Mouse (Mus musculus) thymus, postnatal 4 days (tissue): Measurements from ENCODE around the gene Epha6.

Experiments
- DNase-seq: peaks from one replicate; pipeline ENCODE4 v3.0.0; 2021

Gene Epha6

DNA sequence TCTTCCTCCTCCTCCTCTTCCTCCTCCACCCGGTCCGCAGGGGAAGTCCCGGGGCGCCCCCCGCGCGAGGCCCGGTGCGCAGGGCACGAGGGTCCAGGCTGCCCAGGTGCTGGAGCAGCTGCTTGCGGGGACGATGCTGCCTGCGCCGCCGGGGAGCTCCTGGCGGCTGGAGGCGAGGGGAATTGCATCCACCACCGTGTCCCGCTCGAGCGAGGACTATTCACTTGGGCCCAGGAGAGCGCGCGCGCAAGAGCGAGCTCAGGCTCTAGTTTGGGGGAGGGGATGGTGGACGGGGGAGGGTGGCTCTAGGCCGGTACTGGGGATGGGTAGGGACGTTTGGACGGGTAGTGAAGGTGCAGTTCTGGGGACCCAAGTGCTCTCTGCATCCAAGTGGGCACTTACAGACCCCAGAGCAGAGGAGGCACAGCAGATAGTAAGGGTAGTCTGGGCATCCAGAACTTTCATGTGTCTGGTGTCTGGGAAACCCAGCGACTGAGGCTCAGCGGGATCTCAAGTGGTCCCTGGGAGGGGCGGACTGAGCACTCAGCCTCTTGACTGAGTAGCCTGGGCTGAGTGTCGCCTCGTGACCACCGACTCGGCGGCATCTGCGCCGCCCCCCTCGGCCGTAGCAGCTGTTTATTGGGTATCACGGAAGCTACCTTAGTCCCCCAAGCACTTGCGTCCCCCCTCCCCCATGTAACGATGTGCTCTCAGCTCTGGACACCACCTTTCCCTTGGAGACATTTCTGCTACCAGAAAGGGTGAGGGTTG lies at the start of gene Epha6:
Gene Epha6, minus strand, starts transcription at position 471 of the 771 bp plus-strand sequence.
- peak; percentile 6 for DNase-seq

GRCm38 (mm10) chr16:60651716-60652115 lies 46.4 kb upstream of the Epha6 start:
- DNase-seq, result no peak

GRCm38 (mm10) chr16:60628091-60628490 lies 22.8 kb upstream of the Epha6 start:
- no peak for DNase-seq

- peak; percentile 5 for DNase-seq
Measured at GRCm38 (mm10) chr16:60605832-60606583, 677 bp upstream of the Epha6 start.

- DNase-seq, result no peak
Measured at GRCm38 (mm10) chr16:60604613-60605012, 718 bp downstream of the Epha6 start.

DNA sequence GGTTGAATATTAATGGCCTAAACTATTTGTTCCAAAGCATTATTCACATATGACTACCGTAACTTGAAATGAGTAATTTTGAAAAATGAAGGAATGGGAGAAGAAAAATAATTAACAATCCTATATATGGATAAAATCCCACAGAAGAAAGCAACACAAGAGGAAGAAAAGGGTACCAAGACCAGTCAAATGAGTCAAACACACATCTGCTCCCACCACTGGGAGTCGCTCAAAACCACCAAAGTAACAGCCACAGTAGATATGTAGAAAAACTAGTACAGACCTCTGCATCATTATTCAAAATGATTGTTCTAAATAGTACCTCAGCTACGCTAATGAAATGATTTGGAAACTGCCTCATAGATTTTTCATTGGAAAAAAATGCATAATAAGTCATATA lies 20.0 kb downstream of the Epha6 start:
- DNase-seq, result no peak

DNA sequence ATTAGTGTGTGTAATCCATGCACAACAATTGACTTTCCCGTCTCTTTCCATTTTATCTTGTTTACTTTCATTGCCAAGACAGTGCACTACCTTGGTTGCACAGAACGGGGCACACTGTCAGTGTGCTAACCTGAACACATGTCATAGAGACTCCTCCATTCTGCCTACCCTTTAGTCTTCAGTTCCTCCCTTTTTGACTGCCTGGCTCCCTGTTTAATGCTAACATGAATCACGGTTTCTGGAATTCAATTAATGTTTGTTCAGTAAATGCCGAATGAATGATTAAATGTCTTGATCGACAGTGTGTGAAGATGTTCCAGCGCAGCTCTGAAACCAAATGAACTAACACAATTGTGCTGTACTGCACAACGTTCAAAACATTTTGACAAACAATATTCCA lies 20.6 kb downstream of the Epha6 start:
- DNase-seq, result no peak

GRCm38 (mm10) chr16:60570546-60570945 lies 34.8 kb downstream of the Epha6 start:
- DNase-seq, result no peak

DNA sequence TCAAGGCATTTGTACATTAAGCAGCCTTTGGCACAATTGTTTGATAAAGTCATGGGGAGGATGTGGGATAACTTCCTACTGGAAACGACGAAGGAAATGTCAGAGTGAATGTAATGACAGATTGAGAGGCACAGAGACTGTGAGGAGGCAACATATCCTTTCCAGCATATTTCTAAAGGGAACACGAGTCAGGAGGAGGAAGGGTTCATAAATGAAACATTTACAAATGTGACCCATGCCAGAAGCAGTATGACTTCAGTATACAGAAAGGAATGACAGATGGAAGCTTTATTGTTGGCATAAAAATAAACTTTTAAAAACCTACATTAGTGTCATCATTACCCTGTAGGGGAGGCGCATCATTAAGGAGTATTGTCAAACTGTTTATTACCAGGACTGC lies 60.9 kb downstream of the Epha6 start:
- no peak for DNase-seq

DNA sequence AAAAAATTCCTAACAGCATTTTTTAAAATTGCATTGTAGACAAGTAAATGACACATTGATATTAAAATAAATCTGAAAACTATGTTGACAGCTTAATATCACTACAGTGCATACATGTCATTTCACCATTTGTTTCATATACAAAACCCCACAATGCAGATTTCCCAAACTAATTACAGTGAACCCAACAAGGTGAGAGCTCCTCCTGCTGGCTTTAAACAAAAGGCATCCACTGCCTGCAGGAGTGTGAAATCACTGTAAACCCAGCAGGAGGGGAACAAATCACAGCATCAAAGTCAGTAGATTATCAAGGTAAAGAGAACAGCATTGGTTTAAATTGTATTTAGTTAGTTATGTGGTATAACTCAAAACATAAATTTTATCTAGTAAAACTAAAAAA lies 67.1 kb downstream of the Epha6 start:
- DNase-seq, result no peak

DNA sequence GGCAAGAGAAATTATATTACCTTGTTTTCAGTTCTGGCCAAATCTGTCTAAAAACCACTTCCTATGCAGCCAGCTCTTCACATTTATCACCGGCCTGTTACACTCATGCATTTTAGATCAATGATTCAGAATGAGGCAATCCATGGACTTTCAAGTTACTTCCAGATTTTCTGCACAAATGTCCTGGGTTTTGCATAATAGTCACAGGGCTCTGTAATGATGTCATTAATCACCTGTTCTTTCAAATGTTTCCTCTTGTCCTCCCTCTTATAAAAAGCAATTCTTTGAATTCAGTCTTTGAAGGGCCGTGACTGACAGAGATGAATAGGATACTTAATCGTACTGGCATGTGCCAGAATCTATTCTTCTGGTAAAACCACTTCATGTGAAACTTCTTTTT lies 95.6 kb downstream of the Epha6 start:
- DNase-seq, result no peak

GRCm38 (mm10) chr16:60499567-60499966 lies 105.8 kb downstream of the Epha6 start:
- no peak for DNase-seq

GRCm38 (mm10) chr16:60475776-60476175 lies 129.6 kb downstream of the Epha6 start:
- DNase-seq, result no peak

DNA sequence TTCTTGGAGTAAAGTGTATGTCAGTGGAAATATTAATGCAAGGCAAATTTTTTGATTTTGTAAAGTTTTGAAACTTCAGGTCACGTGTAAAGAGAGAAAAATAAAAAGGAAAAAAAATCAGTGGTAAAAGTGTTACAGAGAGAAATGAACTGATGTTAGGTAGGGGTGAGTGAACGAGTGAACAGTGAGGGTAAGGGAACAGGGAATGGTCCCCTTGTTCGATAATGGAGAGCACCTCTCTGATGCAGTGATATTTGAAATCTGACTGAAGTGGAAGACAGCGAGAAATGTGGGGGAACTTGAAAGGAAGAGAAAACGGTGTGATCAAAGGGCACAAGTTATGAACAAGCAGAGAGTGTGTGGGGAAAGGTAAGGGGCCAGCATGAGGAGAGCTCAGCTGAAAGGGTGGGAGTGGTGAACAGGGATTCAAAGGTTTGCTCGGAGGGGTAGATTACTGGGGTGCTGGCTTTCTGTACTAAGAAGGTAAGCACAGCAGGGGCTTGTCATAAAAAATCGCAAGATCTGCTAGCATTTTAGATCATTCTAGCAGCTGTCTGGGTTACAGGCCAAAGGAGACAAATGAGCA lies 137.0 kb downstream of the Epha6 start:
- DNase-seq, result no peak

GRCm38 (mm10) chr16:60435283-60435682 lies 170.0 kb downstream of the Epha6 start:
- peak; percentile 6 for DNase-seq

- no peak for DNase-seq
Measured at GRCm38 (mm10) chr16:60434241-60434640, 171.1 kb downstream of the Epha6 start.

GRCm38 (mm10) chr16:60395306-60395705 lies 210.0 kb downstream of the Epha6 start:
- no peak for DNase-seq

DNA sequence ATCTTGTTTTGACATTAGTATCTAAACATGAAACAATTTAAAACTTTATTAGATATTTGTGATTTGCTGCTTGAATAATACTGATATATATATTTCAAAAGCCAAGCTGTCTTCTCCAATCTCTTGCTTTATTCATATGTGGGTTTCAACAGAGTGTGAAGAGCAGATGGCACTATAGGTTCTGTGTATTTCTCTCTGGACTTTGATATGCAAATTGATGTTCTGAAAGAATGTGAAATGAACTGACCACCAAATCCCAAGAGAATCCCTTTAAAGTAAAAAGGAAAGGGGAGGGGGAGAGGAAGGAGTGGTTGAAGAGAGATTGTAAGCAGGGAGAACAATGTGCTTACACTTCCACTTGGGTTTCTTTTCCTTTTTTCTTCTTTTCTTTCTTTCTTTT lies 212.4 kb downstream of the Epha6 start:
- no peak for DNase-seq

- no peak for DNase-seq
Measured at GRCm38 (mm10) chr16:60375147-60375546, 230.2 kb downstream of the Epha6 start.

DNA sequence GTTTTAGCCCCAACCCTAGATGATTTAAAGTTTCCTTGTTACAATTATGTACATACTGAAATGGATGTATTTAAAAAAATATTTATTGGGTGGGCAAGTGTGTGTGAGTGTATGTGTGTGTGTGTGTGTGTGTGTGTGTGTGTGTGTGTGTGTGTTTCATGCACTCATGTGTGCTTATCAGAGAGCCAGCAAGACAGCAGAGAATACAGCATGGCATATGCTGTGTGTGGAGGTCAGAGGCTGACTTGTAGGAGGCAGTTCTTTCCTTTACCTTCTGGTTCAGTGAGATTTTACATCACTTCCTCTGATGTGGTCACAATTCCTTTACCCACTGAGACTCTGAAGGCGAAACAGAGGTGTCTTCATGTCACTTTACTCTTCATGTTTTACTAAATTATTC lies 321.4 kb downstream of the Epha6 start:
- no peak for DNase-seq

- no peak for DNase-seq
Measured at GRCm38 (mm10) chr16:60274109-60274508, 331.2 kb downstream of the Epha6 start.

- no peak for DNase-seq
Measured at GRCm38 (mm10) chr16:60266367-60267351, 338.7 kb downstream of the Epha6 start.
